Mouse (Mus musculus) adrenal gland, adult (tissue): ENCODE results near the gene Casp1.

Source experiments
- DNase-seq, 2 experiments: peaks; one replicate each; pipeline ENCODE4 v3.0.0; 2022 to 2023; ENCODE audit warnings: low spot score in 1 of 2; ENCODE audit not compliant: inconsistent age in 2 of 2

Gene Casp1

GRCm38 (mm10) chr9:5298329-5299131 lies at the start of gene Casp1:
Gene Casp1 (plus strand): TSS chr9:5298517.
- DNase-seq: peak in 1 of 2 experiments; percentile 30

- peak in 1 of 2 experiments; percentile 68 for DNase-seq
These were observed 34.3 kb upstream of the Casp1 start for GRCm38 (mm10) chr9:5263951-5264475.

GRCm38 (mm10) chr9:5270274-5270673 lies 28.0 kb upstream of the Casp1 start:
- DNase-seq: no peak

GRCm38 (mm10) chr9:5270884-5271283 lies 27.4 kb upstream of the Casp1 start:
- DNase-seq: no peak

- no peak for DNase-seq
These were observed 26.9 kb upstream of the Casp1 start for GRCm38 (mm10) chr9:5271334-5271845.

- no peak for DNase-seq
These were observed 12.2 kb upstream of the Casp1 start for GRCm38 (mm10) chr9:5286071-5286470.

GRCm38 (mm10) chr9:5286597-5286996 lies 11.7 kb upstream of the Casp1 start:
- no peak for DNase-seq

GRCm38 (mm10) chr9:5296354-5297237 lies 1.7 kb upstream of the Casp1 start:
- DNase-seq: no peak

- DNase-seq: no peak
These were observed 740 bp downstream of the Casp1 start for GRCm38 (mm10) chr9:5299132-5299381.

- DNase-seq: peak; percentile 16 to 64
These were observed 10.2 kb downstream of the Casp1 start, which contains the start of gene Casp4 for GRCm38 (mm10) chr9:5308561-5308960. Gene Casp4 (plus strand): TSS chr9:5308828.

- DNase-seq: no peak
These were observed 11.8 kb downstream of the Casp1 start for GRCm38 (mm10) chr9:5310112-5310511.

GRCm38 (mm10) chr9:5311435-5311834 lies 13.1 kb downstream of the Casp1 start:
- no peak for DNase-seq

- no peak for DNase-seq
These were observed 29.9 kb downstream of the Casp1 start for GRCm38 (mm10) chr9:5328204-5328603.

- no peak for DNase-seq
These were observed 34.1 kb downstream of the Casp1 start for GRCm38 (mm10) chr9:5332441-5332840.

GRCm38 (mm10) chr9:5333422-5333821 lies 35.1 kb downstream of the Casp1 start:
- no peak for DNase-seq

- no peak for DNase-seq
These were observed 44.8 kb downstream of the Casp1 start for GRCm38 (mm10) chr9:5343092-5343491.

- DNase-seq: no peak
These were observed 45.8 kb downstream of the Casp1 start for GRCm38 (mm10) chr9:5344090-5344489.

- DNase-seq: peak; percentile 50 to 91
These were observed 47.1 kb downstream of the Casp1 start, which contains the start of gene Casp12 for GRCm38 (mm10) chr9:5345291-5345898. Gene Casp12 (plus strand): TSS chr9:5345430.

GRCm38 (mm10) chr9:5347381-5347780 lies 49.1 kb downstream of the Casp1 start:
- peak in 1 of 2 experiments; percentile 40 for DNase-seq

- DNase-seq: no peak
These were observed 55.4 kb downstream of the Casp1 start for GRCm38 (mm10) chr9:5353673-5354072.

- peak in 1 of 2 experiments; percentile 68 for DNase-seq
These were observed 58.5 kb downstream of the Casp1 start for GRCm38 (mm10) chr9:5356801-5357200.
